Mouse (Mus musculus) frontal cortex, adult 2 months (tissue): ENCODE results near the gene Dnajb6. TPM values are rescaled to one million over a fixed set of nuclear protein-coding genes. Genes with fewer than 3 reads are reported as not detected.
"Not testable (repeated sequence)": the region's sequence is repeated elsewhere in the genome, so short reads cannot be mapped to it uniquely, and the experiment has no call there.

Source experiments
- DNase-seq, 2 experiments: peaks; one replicate each; pipeline ENCODE4 v3.0.0; 2022; ENCODE audit warnings: low spot score in 1 of 2; ENCODE audit errors: extremely low spot score in 1 of 2
- polyA plus RNA-seq: library from polyadenylated mRNA; depleted of rRNA; stranded (reverse); fragments of >200 nt; gene quantifications from 2 replicates; pipeline ENCODE4 v1.2.3, GENCODE M21; 2012

Gene Dnajb6
- polyA plus RNA-seq, 1 experiment = 200 TPM

DNA sequence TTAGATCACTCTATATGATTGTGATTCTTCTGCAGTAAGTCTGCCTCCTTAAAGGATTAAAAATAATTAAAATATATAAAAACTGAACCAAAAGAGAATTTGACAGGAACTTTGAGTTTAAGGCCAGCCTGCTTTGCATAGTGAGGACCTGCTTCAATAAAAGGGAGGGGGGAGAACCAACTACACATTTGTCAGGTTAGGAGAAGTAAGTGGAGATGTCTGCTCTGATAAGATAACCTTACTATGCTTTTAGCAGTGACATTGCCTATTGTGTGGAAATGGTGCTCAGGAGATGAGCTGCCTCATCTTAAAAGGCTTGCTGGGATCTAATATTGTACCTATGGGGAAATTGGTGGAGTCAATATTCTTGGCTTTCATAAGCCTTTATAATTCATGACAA, 17.4 kb downstream of the Dnajb6 start:
- no peak for DNase-seq

DNA sequence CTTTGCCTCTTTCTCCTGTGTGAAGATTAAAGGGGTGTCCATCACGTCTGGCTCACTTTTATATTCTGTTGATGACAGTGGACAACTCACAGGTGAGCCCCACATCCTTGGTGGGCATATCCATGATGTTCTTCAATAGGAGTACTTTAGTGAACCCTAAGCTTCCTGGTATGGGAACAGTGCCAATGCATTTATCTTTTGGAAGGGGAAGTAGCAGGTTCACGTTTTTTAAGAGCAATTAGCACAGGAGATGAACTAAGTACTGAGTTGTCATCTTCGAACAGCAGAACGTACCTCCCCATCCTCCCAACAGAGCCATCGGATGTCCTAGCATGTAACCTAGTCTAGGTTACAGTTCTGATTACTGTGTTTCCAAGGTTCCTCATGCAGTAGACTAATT, 23.8 kb downstream of the Dnajb6 start:
- DNase-seq = no peak

- DNase-seq = no peak
Observed at GRCm38 (mm10) chr5:29770935-29771334, 35.4 kb downstream of the Dnajb6 start.

- DNase-seq = no peak
Observed at GRCm38 (mm10) chr5:29772038-29772437, 36.5 kb downstream of the Dnajb6 start.

GRCm38 (mm10) chr5:29772651-29773330, 37.3 kb downstream of the Dnajb6 start:
- DNase-seq = no peak

DNA sequence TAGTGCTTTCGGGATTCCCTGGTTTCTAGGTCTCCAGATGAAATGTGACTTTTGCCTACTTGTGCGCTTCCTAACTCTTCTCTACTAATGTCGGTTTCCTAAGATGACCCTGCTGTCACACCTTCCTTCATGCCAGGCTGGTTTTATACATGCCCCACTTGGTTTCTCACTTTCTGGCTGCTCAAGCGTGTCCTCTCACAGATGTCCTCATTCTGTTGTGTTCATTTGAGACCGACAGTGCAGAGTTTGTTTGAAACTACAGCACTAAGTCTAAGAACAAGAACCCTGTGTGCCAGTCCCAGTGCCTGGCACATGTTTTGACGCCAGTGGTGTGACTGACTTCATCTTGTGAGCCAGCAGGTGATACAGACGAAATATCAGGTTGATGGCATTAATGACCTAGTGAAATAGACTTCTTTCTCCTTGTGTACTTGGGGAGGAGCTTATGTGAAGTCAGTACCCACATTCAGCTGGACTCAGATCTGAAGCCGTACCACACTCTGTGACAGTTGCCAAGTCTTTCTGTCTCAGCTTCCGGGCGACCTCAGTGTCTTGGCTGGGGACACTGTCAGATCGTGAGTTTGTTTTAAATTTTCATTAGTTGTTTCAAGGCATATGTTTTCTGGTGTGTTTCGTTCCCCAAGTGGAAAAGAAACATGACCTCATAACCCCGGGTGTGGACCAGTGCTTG, 38.1 kb downstream of the Dnajb6 start:
- DNase-seq = no peak

DNA sequence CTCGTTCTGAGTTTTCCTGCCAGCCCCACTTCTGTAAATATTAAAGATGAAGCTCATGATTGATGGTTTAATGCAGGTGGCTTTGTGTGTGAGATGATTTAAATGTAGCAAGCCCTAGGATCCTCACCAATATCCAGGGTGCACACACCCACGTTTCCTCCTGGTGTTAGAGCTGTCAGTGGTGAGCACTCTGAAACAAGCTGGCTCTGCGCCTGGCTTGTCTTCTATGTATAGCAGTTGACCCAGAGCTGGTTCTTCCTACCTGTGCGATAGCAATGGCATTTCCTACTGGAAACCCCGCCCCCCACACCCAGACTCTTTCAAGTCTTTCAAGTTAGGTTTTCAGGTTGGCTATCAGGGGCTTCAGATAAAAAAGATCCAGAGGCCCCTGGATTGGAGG, 39.9 kb downstream of the Dnajb6 start:
- peak in 1 of 2 experiments; percentile 64 for DNase-seq

DNA sequence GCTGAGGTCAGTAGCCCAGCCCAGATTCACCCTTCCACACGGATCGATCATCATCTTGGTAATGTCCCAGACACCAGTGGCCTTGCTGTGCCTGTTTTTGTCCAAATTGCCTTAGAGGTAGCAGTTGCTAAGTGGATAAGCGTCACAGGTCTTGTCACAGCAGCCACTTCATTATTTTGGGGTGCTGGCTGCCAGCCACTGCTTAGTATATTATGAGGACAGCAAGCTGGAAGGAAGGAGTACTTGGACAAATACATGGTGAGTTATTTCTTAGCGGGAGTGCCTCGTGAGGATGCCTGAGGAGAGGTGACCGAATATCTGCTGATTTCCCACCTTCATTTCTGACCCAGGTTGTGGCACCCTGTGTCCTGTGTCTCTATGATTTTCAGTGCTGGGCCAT, 42.5 kb downstream of the Dnajb6 start:
- DNase-seq = no peak

DNA sequence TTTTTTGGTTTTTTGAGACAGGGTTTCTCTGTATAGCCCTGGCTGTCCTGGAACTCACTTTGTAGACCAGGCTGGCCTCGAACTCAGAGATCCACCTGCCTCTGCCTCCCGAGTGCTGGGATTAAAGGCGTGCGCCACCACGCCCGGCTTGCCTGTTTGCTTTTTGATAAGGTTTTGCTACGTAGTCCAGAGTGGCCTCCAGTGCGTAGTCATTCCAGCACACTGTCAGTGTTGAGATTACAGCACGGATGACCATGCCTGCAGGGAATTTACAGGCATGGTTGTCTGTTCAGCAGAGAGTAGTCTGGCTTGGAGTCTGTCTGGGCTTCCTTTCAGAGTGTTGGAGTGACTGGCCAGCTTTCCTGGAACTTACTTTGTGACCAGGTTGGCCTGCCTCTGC, 44.2 kb downstream of the Dnajb6 start:
- not testable (repeated sequence) for DNase-seq

- no peak for DNase-seq
Observed at GRCm38 (mm10) chr5:29782261-29782660, 46.8 kb downstream of the Dnajb6 start.

- not testable (repeated sequence) for DNase-seq
Observed at GRCm38 (mm10) chr5:29784906-29785305, 49.4 kb downstream of the Dnajb6 start.

DNA sequence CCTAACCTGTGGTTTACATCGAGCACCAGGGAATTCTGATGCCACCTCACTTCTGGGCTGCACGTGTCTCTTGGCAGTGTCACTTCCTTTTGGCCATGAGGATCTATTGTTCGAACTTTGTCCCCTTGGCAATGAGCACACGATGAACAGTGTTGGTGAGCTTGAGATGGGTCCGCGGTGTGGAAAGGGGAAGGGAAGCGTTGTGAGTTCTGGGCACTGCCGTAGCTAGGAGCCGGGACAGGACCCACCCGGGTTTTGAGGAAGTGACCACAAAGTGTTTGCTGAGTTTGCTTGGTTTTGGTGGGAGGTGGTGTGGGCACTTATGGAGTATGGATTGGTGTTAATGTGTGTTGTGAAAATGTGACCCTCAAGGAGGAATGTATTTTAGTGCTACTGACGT, 50.5 kb downstream of the Dnajb6 start:
- DNase-seq = not testable (repeated sequence)

- DNase-seq = not testable (repeated sequence)
Observed at GRCm38 (mm10) chr5:29794933-29795332, 59.4 kb downstream of the Dnajb6 start.

- DNase-seq = no peak
Observed at GRCm38 (mm10) chr5:29808940-29809339, 73.5 kb downstream of the Dnajb6 start.

GRCm38 (mm10) chr5:29811377-29811921, 76.0 kb downstream of the Dnajb6 start:
- not testable (repeated sequence) for DNase-seq

- DNase-seq = no peak
Observed at GRCm38 (mm10) chr5:29816523-29817242, 81.2 kb downstream of the Dnajb6 start.

GRCm38 (mm10) chr5:29817400-29817799, 81.9 kb downstream of the Dnajb6 start:
- DNase-seq = peak in 1 of 2 experiments; percentile 20

DNA sequence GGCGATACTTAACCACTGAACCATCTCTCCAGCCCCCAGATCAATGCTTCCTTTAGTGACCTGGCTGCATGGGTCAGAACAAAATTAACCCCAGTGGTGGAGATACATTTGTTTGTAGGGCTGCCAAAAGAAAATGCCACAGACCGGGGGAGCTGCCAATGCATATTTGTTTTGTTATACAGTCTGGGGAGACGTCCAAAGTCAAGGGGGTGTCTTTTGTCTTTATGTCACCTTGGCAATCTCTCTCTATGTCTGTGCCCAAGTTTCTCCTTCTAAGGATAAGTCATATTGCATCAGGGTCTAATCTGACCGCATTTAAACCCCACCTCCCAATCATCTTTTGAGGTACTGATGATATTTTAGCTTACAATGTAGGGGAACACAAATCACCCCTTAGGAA, 82.8 kb downstream of the Dnajb6 start:
- no peak for DNase-seq

GRCm38 (mm10) chr5:29824796-29825195, 89.3 kb downstream of the Dnajb6 start:
- peak in 1 of 2 experiments; percentile 61 for DNase-seq

GRCm38 (mm10) chr5:29826780-29827179, 91.3 kb downstream of the Dnajb6 start:
- no peak for DNase-seq

- DNase-seq = no peak
Observed at GRCm38 (mm10) chr5:29842444-29843166, 107.1 kb downstream of the Dnajb6 start.
